Mouse (Mus musculus): ENCODE measurements around the gene Dph3. TPM values are rescaled to one million over a fixed set of nuclear protein-coding genes. Genes with fewer than 3 reads are reported as not detected.
"Not testable (repeated sequence)": the region's sequence is repeated elsewhere in the genome, so short reads cannot be mapped to it uniquely, and the experiment has no call there.

Gene Dph3
- total RNA-seq (2017): 40.1 and 54.3 TPM in 2 replicates

DNA sequence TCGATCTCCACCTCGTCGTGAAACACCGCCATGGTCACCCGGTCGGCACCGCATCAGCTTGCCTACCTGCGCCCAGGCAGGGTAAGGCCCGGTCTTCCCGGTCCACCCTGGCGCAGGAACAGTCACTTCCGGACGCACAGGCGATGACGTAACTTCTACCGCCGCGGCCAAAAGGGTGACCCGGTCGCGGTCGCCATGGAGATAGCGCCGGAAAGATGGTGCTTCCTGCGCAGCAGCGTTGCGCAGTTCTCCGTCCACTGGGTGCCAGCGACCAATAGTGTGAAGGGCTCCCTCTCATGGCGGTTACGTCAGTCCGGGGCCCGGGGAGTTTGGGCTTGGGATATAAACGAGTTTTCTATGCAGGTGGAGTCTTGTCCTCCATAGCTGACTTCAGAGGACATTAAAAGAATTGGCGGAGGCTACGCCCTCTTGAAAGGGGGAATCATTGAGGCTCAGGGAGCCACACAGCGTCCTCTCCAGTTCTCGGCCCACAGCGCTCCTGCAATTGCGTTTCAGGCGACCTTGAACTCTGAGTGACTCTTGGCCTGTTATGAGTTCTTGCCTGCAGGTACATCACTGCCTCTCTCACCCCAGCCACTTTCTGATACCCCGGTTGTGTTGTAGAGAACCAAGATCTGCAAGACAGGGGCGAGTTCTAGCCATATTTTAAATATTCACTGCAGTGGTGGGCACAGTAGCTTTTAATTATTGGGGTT is at the start of gene Dph3:
Dph3 (minus strand) TSS at position 244 of the 716 bp plus-strand sequence.
- peak; percentile 88 for ATAC-seq (replicated peaks; ENCODE audit: low read depth, poor library complexity, severe bottlenecking)

DNA sequence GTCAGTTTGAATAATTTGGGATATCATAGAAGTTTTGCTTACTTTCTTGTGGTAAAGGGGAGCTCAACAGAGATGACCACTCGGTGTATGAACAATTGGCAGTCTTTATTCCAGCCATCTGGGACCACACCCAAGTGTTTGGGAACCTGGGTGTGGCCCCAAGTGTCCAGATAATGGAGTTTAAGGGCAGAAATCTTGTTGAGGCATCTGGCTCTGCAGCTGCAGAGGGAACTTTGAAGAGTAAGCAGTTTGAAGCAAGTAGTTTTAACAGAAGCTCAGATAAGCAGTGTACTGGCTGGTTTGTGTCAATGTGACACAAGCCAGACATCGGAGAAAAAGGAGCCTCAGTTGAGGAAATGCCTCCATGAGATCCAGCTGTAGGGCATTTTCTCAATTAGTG is 48.8 kb upstream of the Dph3 start:
- ATAC-seq (replicated peaks; ENCODE audit: low read depth, poor library complexity, severe bottlenecking): 0 out of 2 replicates have a peak, but pooled peaks have one; percentile 39

DNA sequence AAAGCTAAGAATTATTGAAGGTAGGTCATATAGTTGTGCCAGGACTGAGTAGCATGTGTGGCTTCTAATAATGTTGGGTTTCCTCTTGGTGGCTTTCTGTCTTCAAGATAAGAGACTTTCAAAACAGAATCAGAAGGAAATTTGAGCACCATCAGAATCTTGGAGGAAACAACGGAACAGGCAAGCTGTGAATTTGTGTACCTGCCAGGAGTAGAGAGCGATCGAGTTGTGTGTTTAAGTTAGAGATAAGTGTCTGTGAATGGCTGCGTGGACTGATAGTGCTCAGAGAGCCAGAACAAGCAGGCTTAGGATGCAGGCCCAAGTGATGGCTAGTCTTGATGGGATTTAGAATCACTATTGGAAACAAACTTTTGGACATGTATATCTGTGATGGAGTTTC is 46.3 kb upstream of the Dph3 start:
- ATAC-seq (replicated peaks; ENCODE audit: low read depth, poor library complexity, severe bottlenecking): peak; percentile 60

DNA sequence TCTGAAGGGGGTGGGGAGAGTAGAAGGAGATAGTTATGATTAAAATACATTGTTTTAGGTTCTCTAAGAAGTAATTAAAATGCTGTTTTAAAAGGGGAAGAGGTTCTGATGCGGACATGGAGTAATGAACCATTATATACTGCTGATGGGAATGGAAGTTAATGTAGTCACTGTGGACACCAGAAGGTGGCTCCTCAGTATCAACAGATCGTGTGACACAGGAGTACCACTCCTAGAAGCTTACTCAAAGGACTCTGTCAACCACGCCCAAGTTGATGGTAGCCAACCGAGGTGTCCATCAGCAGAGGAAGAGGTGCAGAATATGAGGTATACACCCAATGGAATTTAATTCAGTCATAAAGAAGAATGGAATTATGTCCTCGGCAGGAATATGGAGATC is 42.9 kb upstream of the Dph3 start:
- peak; percentile 39; the same call in 1 of the 2 replicates for ATAC-seq (replicated peaks; ENCODE audit: low read depth, poor library complexity, severe bottlenecking)

DNA sequence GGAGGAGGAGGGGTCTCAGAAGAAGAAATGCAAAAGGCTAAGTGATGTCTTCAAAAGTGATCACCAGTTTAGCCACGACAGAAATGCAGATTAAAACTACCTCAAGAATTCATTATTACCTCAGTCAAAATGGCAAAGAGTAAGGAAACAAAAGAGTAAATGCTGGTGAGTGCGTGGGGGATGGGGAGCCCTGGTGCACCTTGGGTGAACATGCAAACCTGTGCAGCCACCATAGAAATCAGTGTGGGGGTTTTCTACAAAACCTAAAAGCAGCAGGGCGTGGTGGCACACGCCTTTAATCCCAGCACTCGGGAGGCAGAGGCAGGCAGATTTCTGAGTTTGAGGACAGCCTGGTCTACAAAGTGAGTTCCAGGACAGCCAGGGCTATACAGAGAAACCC is 39.7 kb upstream of the Dph3 start:
- ATAC-seq (replicated peaks; ENCODE audit: low read depth, poor library complexity, severe bottlenecking): not testable (repeated sequence)

DNA sequence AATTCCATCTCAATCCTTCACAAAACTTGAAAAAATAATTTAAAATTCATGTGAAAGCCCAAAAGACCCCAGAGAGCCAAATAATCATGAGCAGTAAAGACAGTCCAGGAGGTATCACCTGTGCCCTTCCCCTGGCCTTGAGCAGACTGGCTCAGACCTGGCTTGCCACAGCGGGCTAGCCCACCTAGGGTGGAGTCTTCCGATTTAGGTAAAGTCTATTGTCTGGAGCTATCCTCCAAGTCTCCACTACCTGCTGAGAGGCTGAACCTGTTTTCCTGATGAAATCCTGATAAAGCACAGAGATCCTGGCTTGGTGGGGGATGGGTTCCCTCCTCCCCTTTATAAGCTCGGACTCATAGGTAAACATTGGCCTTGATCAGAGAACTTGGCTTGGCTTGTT is 38.7 kb upstream of the Dph3 start:
- ATAC-seq (replicated peaks; ENCODE audit: low read depth, poor library complexity, severe bottlenecking): no peak

- ATAC-seq (replicated peaks; ENCODE audit: low read depth, poor library complexity, severe bottlenecking): peak; percentile 93
Observed at GRCm38 (mm10) chr14:32121920-32122315, 36.4 kb upstream of the Dph3 start.

DNA sequence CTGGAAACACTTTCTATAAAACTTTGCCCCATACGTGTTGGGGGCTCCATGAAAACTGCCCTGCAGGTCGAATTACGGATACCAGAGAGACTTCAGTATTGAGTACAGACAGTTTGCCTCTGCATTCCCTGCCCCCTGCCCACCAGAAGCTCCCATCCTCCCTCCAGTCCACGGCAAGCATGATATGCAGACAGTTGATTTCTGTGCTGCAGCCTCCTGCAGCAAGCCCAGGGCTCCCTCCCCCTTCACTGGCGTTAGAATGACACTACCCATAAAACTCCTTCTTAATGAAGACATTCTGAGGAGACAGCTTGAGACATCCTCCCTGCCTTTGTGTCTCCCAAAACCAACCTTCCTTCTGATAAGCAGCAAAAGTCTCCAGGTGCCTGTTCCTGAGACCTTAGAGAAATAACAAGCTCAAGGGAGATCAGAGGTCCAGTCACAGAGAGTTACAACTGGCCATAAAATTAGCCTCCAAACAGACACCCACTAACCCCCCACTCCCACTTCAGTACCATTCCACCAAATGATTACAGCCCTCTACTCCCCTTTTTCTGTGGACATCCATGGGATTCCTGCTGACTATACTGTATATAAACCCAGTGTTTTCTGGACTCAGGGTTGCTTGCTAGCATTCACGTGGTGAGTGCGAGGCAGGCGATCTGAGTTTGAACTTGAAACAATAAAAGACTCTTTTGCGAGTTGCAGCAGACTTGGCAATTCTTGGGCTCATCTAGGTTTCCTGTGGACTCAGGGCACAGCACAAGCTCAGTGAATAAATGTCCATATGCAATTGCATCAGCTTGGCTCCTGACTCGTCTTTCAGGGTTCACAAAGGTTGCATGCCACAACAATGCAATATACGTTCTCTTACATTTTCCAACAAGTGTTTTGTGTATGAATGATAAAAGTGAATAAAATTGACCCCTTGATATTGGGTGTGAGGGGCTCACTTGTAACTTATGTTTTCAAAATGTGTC is 35.7 kb upstream of the Dph3 start:
- no peak for ATAC-seq (replicated peaks; ENCODE audit: low read depth, poor library complexity, severe bottlenecking)

DNA sequence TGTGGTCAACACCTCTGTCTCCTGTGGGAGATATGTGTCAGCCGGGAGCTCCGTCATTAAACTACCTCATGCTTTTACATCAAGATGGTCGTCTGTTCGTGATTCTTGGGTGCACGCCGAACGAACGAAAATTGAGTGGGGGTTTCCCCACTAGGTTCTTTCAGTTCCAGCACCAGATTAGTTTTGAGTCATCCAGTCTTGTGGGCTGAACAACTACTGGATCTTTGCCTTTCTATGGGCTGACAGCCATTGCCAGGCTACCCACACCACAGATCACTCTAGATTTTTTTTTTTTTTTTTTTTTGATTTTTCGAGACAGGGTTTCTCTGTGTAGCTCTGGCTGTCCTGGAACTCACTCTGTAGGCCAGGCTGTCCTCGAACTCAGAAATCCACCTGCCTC is 26.6 kb upstream of the Dph3 start:
- not testable (repeated sequence) for ATAC-seq (replicated peaks; ENCODE audit: low read depth, poor library complexity, severe bottlenecking)

GRCm38 (mm10) chr14:32106911-32107310 is 21.4 kb upstream of the Dph3 start:
- no peak for ATAC-seq (replicated peaks; ENCODE audit: low read depth, poor library complexity, severe bottlenecking)

DNA sequence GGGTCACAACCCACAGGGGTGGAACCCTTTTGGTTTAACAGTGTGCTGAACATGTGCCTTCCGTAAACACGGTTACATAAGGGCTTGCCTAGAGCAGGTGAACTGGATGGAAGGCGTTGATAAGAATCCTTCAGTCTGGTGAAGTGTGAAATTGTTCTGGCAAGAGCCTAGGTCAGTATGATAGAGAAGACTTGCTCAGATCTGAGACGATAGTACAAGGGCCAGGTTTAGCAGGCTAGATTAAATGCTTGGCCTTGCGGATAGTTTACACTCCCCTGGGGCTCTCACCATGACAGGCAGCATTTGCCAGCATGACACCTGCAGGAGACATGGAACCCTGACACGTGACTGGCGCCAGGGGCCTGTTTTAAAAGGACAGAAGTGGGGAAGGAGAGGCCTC is 20.1 kb upstream of the Dph3 start:
- ATAC-seq (replicated peaks; ENCODE audit: low read depth, poor library complexity, severe bottlenecking): no peak

- no peak for ATAC-seq (replicated peaks; ENCODE audit: low read depth, poor library complexity, severe bottlenecking)
Observed at GRCm38 (mm10) chr14:32103556-32103955, 18.0 kb upstream of the Dph3 start.

DNA sequence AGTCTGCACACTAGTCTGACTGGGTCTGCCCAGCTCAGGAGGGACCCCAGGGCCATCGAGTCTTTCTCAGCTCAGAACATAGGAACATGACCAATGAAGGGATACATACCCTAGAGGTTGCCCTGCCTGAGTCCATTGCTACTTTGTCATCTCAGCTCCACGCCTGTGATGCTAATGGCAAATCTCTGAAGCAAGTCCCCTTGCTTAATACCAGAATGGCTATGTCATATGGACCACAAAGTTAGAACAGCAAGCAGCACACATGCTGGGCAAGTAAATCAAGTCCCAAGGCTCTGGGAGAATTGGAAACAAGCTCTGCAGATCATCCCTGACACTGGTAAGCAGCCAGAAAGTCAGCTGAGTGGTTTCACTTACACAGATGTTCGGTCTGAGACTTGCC is 13.4 kb upstream of the Dph3 start:
- ATAC-seq (replicated peaks; ENCODE audit: low read depth, poor library complexity, severe bottlenecking): no peak

- no peak for ATAC-seq (replicated peaks; ENCODE audit: low read depth, poor library complexity, severe bottlenecking)
Observed at GRCm38 (mm10) chr14:32097691-32098090, 12.2 kb upstream of the Dph3 start.

GRCm38 (mm10) chr14:32096740-32097139 is 11.2 kb upstream of the Dph3 start:
- ATAC-seq (replicated peaks; ENCODE audit: low read depth, poor library complexity, severe bottlenecking): no peak

DNA sequence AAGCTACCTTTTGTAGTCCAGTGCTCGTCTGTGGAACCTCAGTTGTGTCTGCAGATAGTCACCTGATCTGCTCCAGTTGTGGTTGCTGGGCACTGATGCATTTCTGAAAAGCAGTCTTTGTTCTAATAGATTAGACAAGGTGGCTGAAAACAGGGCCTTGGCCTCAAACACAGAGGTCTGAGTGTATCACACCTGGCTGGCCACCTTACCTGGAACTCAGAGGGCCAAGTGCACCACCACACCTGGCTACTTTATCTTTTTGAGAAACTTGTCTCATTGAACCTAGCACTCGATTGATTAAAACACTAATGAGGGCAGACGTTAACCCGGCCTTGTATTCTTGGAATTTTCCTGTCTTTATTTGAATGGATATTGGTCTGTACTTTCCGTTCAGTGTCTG is 10.1 kb upstream of the Dph3 start:
- ATAC-seq (replicated peaks; ENCODE audit: low read depth, poor library complexity, severe bottlenecking): no peak

DNA sequence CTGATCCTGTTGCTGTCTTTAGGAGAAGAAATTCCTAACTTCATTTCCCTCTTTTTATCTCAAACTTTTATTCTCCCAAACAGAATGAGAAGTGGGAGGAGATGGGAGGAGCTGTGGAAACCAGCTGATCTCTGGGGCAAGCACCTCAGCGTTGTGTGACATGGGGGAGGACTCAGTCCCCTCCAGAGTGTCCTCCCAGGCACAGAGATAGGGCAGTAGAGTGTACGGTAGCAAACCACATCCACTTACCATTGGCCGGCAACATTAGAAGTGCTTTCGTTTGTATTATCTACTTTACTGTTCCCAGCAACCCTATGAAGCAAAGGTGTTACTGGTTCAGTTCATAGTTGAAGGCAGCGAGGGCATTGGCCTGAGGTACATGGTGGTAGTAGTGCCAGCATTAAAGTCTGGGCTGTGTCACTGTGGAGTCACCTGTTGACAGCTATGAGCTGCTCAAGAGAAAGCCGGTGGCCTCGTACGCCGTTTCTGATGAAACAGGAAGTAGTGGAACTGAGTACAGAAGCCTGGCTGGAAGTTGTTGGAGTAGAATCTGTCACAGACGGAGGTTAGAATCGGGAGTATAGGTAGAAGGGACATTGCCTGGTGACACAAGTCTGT is 8.1 kb upstream of the Dph3 start:
- peak; percentile 88 for ATAC-seq (replicated peaks; ENCODE audit: low read depth, poor library complexity, severe bottlenecking)

DNA sequence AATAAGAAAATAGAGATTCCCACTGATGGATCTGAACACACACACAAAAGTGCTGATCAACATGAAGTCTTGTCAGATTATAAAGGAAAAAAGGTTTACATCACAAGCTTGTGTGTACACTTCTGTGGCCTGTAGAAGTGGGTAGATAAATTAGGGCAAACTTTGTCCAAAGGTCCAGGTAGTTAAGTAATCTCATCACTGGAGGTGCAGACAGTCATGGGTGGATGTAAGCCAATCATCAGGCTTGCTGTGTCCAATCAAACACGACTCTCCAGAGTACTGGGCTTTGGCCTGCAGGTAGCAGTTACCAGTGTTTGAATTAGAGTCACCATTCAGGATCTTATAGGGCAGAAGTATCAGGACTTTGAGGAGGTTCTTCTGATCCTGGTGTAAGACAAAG is 7.5 kb upstream of the Dph3 start:
- no peak for ATAC-seq (replicated peaks; ENCODE audit: low read depth, poor library complexity, severe bottlenecking)

GRCm38 (mm10) chr14:32091704-32092103 is 6.2 kb upstream of the Dph3 start:
- no peak for ATAC-seq (replicated peaks; ENCODE audit: low read depth, poor library complexity, severe bottlenecking)

DNA sequence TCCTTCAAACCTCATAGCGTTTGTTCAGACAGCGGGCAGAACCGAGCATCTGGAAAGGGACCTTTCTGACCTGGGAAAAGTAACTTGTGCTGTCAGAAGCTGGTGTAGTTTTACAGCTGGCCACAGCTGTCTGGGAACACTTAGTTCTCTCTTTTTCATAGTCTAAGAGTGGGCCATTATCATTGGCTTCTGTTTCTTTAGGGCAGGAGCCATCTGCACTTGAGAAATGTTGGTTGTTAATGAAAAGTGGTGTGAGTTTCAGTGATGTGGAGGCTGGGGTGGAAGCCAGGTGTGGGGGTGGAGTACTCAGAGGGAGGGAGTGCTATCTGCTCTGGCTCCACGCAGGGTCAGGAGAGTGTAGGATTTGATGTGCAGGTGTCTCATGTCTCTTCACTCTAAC is 5.6 kb upstream of the Dph3 start:
- no peak for ATAC-seq (replicated peaks; ENCODE audit: low read depth, poor library complexity, severe bottlenecking)

Data from common myeloid progenitor, adult 5-6 weeks (primary cell).